In the genomic region with DNA sequence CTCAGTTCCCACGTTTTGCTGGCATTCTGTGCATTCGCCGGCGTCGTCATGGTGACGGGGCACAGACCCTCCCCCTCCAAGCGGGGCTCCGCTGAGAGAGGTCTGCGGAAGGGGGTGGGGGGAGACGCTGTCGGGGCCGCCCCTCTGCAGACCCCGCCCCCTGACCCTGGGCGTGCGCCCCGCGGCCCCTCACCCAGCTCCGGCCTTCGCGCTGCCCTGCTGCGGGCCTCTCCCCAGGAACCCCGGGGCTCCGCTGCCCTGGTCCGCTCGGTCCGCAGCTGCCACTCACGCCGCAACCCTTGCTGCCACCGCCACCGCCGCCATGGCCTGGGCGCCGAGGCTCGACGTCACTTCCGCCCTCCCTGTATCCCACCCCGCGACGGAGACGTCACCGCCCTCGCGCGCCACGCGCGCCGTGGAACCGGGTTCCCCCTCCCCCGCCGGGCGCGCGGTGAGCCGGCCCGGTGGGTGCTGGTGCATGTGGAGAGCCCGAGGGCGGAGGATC, we compare ENCODE assay signal across 8 mouse cellular contexts. TPM values are rescaled to one million over a fixed set of nuclear protein-coding genes. Genes with fewer than 3 reads are reported as not detected.
A peak's percentile ranks its signal among the peaks of the same experiment; 100 is the strongest.
DNase-seq lines count a peak whose midpoint lies in the region; ATAC-seq and TF ChIP-seq lines count a peak whose summit lies in the region.

A gene (minus strand): TSS at position 364 of the 505 bp plus-strand sequence.

- under 1% methylated on average over 31 of the region's 58 CpGs for WGBS in forebrain, embryonic 13.5 days
- WGBS in heart, postnatal 0 days, result under 1% methylated on average over 39 of the region's 58 CpGs
- WGBS in neural tube, embryonic 15.5 days, result under 1% methylated on average over 53 of the region's 58 CpGs

- peak; percentile 80 to 81 for DNase-seq in CD8-positive naive resting alpha-beta T cell, adult 2 months (ENCODE audit: low read depth in 2 of 2, low spot score in 2 of 2)
- DNase-seq in heart, postnatal 0 days (ENCODE audit: low spot score), result peak; percentile 63
- DNase-seq in kidney, postnatal 4 days, result peak; percentile 88 to 93
- DNase-seq in lung, adult 18-20 months, result peak; percentile 82 to 87
- peak; percentile 81 to 85 for DNase-seq in thymus, adult 18-20 months

- TF ChIP-seq EP300 in heart, postnatal 0 days (IDR thresholded peaks at IDR 0.05; ENCODE audit: low read depth), result 0 out of 2 replicates have a peak, but pooled peaks have one; percentile 28

- H3K36me3 ChIP-seq in forebrain, embryonic 13.5 days (ENCODE audit: poor library complexity, severe bottlenecking), result peaks cover 52% of the 10 kb centered on the region
- H3K36me3 ChIP-seq in heart, postnatal 0 days (replicated peaks; ENCODE audit: control insufficient read depth, insufficient read depth, low read length), result peaks cover 20% of the 10 kb centered on the region
- H3K36me3 ChIP-seq in neural tube, embryonic 15.5 days, result peaks cover 20% of the 10 kb centered on the region

- ATAC-seq in forebrain, embryonic 13.5 days, result peak; percentile 77
- peak; percentile 68 for ATAC-seq in heart, postnatal 0 days (ENCODE audit: insufficient read depth, low read depth)
- peak; percentile 82 for ATAC-seq in neural tube, embryonic 15.5 days (ENCODE audit: low FRiP score)

- peaks cover 6% of the 10 kb centered on the region; the same call in 1 of the 2 replicates for H3K4me1 ChIP-seq in brown adipose tissue, adult 24 weeks (ENCODE audit: control insufficient read depth, insufficient read depth, insufficient read length, low read length)
- peaks cover 61% of the 10 kb centered on the region for H3K4me1 ChIP-seq in forebrain, embryonic 13.5 days
- peaks cover 22% of the 10 kb centered on the region for H3K4me1 ChIP-seq in heart, postnatal 0 days (ENCODE audit: control insufficient read depth, insufficient read depth)
- H3K4me1 ChIP-seq in neural tube, embryonic 15.5 days, result peaks cover 62% of the 10 kb centered on the region

- H3K9ac ChIP-seq in forebrain, embryonic 13.5 days, result peak within 1 kb of the TSS; percentile 96
- H3K9ac ChIP-seq in heart, postnatal 0 days (replicated peaks; ENCODE audit: low read depth, low read length), result peak within 1 kb of the TSS; percentile 89
- peak within 1 kb of the TSS; percentile 91 for H3K9ac ChIP-seq in neural tube, embryonic 15.5 days (replicated peaks)

- peak within 1 kb of the TSS; percentile 85 for H3K27ac ChIP-seq in brown adipose tissue, adult 24 weeks (replicated peaks; ENCODE audit: low read depth, low read length)
- H3K27ac ChIP-seq in forebrain, embryonic 13.5 days, result peak within 1 kb of the TSS; percentile 96
- H3K27ac ChIP-seq in heart, postnatal 0 days (ENCODE audit: low read depth), result peak within 1 kb of the TSS; percentile 85
- H3K27ac ChIP-seq in neural tube, embryonic 15.5 days (replicated peaks), result peak within 1 kb of the TSS; percentile 98

- H3K4me3 ChIP-seq in brown adipose tissue, adult 24 weeks (ENCODE audit: insufficient read depth, low read depth, low read length), result peak within 1 kb of the TSS; percentile 92
- peak within 1 kb of the TSS; percentile 89 for H3K4me3 ChIP-seq in forebrain, embryonic 13.5 days
- H3K4me3 ChIP-seq in heart, postnatal 0 days (ENCODE audit: low read depth, low read length), result peak within 1 kb of the TSS; percentile 76
- H3K4me3 ChIP-seq in neural tube, embryonic 15.5 days (replicated peaks), result peak within 1 kb of the TSS; percentile 80

- no peak for TF ChIP-seq CTCF in heart, postnatal 0 days (IDR thresholded peaks at IDR 0.05; ENCODE audit: low read depth)

- peak within 1 kb of the TSS; percentile 92 for H3K4me2 ChIP-seq in forebrain, embryonic 13.5 days
- H3K4me2 ChIP-seq in heart, postnatal 0 days (ENCODE audit: low read depth, low read length), result peak within 1 kb of the TSS; percentile 97
- H3K4me2 ChIP-seq in neural tube, embryonic 15.5 days, result peak within 1 kb of the TSS; percentile 98

- H3K27me3 ChIP-seq in forebrain, embryonic 13.5 days, result no peaks in the 10 kb centered on the region
- no peaks in the 10 kb centered on the region for H3K27me3 ChIP-seq in heart, postnatal 0 days (ENCODE audit: control insufficient read depth, insufficient read depth, low read length)
- H3K27me3 ChIP-seq in neural tube, embryonic 15.5 days (replicated peaks), result no peaks in the 10 kb centered on the region

- H3K9me3 ChIP-seq in forebrain, embryonic 13.5 days (replicated peaks), result 0 out of 2 replicates have a peak, but pooled peaks cover 4% of the 10 kb centered on the region
- H3K9me3 ChIP-seq in heart, postnatal 0 days (replicated peaks; ENCODE audit: control insufficient read depth, low read length), result no peaks in the 10 kb centered on the region
- H3K9me3 ChIP-seq in neural tube, embryonic 15.5 days (replicated peaks), result no peaks in the 10 kb centered on the region

RNA-seq across cellular contexts. Expression of the gene that starts here (rescaled TPM):
- polyA plus RNA-seq in brown adipose tissue, adult 24 weeks (2012; ENCODE audit: insufficient read depth, insufficient read length, missing spikeins), result 10.2 and 10.3 TPM in 2 replicates
- polyA plus RNA-seq in forebrain, embryonic 13.5 days (2015; fragmentation: Nextera tagmentation; extraction: Ambion mirVana), result 12.4 and 15.3 TPM in 2 replicates
- 22.5 and 48.5 TPM in 2 replicates for total RNA-seq in heart, postnatal 0 days (2014; rRNA removed; ENCODE audit: low replicate concordance)
- 10.3 and 11.9 TPM in 2 replicates for polyA plus RNA-seq in heart, postnatal 0 days (2015; fragmentation: Nextera tagmentation; extraction: Ambion mirVana)
- polyA plus RNA-seq in neural tube, embryonic 15.5 days (2015; fragmentation: Nextera tagmentation; extraction: Ambion mirVana), result 21.9 and 24.4 TPM in 2 replicates

Comparison
In these comparisons a context has a peak if more than half of its experiments do, and no peak if none do; other contexts are left out.
1. Peak in every context shown above with its lines: DNase-seq, ATAC-seq, H3K4me3 ChIP-seq and H3K27ac ChIP-seq.